Mouse (Mus musculus) ES-E14 (cell line): ENCODE results near the gene Cdh13.

Source experiments
- CHD2 ChIP-seq: IDR thresholded peaks from 2 replicates; pipeline ENCODE4 v1.6.1; 2014; ENCODE audit warnings: mild to moderate bottlenecking, low read depth, low read length, inconsistent platforms
- HCFC1 ChIP-seq: IDR thresholded peaks from 2 replicates; pipeline ENCODE4 v1.6.1; 2012; ENCODE audit warnings: low read length, inconsistent platforms, borderline replicate concordance; ENCODE audit not compliant: insufficient read depth
- MAFK ChIP-seq: IDR thresholded peaks from 2 replicates; pipeline ENCODE4 v1.6.1; 2014; ENCODE audit warnings: mild to moderate bottlenecking, low read depth, low read length, inconsistent platforms; ENCODE audit not compliant: insufficient read depth
- ZC3H11A ChIP-seq: IDR thresholded peaks from 2 replicates; pipeline ENCODE4 v1.6.1; 2012; ENCODE audit warnings: low read depth, mild to moderate bottlenecking, inconsistent platforms, low read length, borderline replicate concordance
- ZNF384 ChIP-seq: IDR thresholded peaks from 2 replicates; pipeline ENCODE4 v1.6.1; 2012; ENCODE audit warnings: low read depth, low read length, inconsistent platforms

GRCm38 (mm10) chr8:118431731-118432440 lies 148.4 kb downstream of the Cdh13 start:
- TF ChIP-seq MAFK (no peak), HCFC1 (no peak), CHD2 (no peak), ZNF384 (no peak), ZC3H11A (no peak)
